In genomic region chr10:99711567-99711966, GRCm38 (mm10) we compare ENCODE assay signal across 15 mouse cellular contexts. TPM values are rescaled to one million over a fixed set of nuclear protein-coding genes. Genes with fewer than 3 reads are reported as not detected.
A peak's percentile ranks its signal among the peaks of the same experiment; 100 is the strongest.
DNase-seq lines count a peak whose midpoint lies in the region; ATAC-seq lines count a peak whose summit lies in the region.
"Had no signal": no experiment of that assay in that cellular context is flagged by ENCODE, and none has a peak within 500 bp of the region (broad histone marks: within the 10 kb centered on the region; RNA-seq: fewer than 3 reads in every experiment).

No protein-coding gene starts in this region.

- DNase-seq in 416B (ENCODE audit: low read depth), result peak; percentile 38
- peak; percentile 7 to 22 for DNase-seq in B cell, adult 2 months
- DNase-seq in kidney, postnatal 25 days, result no peak
- DNase-seq in thymus, postnatal 4 days, result no peak
- DNase-seq in left cerebral cortex, adult 11 months (ENCODE audit: low spot score), result no peak
- DNase-seq: adrenal gland, postnatal 14 days; cerebellum, adult 2 months; cerebellum, postnatal 10 days; embryo, embryonic 11 days; gastrocnemius, adult 2 months; gastrocnemius, postnatal 25 days; heart, postnatal 36 days had no signal

- ATAC-seq in granulocyte monocyte progenitor cell, adult 5-6 weeks (replicated peaks; ENCODE audit: poor library complexity, severe bottlenecking), result peak; percentile 86
- peak; percentile 86 for ATAC-seq in neutrophil, adult 5-6 weeks (ENCODE audit: extremely low read depth, insufficient number of reproducible peaks, low FRiP score, poor library complexity, severe bottlenecking)
- ATAC-seq: forebrain, embryonic 14.5 days had no signal

RNA-seq across cellular contexts. Expression of gene Csl, which starts 47.9 kb away (rescaled TPM):
- not detected in 2 replicates for total RNA-seq in granulocyte monocyte progenitor cell, adult 5-6 weeks (2014; fragmentation: Nextera tagmentation)
- total RNA-seq in granulocyte monocyte progenitor cell, adult 5-6 weeks (2017), result 0.15 and 0.22 TPM in 2 replicates
- total RNA-seq in neutrophil, adult 5-6 weeks (2017), result not detected in 2 replicates

Comparison
In these comparisons a context has a peak if more than half of its experiments do, and no peak if none do; other contexts are left out.
1. DNase-seq: peak in 416B (single experiment) and B cell, adult 2 months (2 of 2); none in kidney, postnatal 25 days (0 of 2), thymus, postnatal 4 days (single experiment) and left cerebral cortex, adult 11 months (single experiment).